ENCODE assay signal across 12 mouse cellular contexts in genomic region chr12:76435549-76435948, GRCm38 (mm10). TPM values are rescaled to one million over a fixed set of nuclear protein-coding genes. Genes with fewer than 3 reads are reported as not detected.
A peak's percentile ranks its signal among the peaks of the same experiment; 100 is the strongest.
DNase-seq lines count a peak whose midpoint lies in the region; ATAC-seq and TF ChIP-seq lines count a peak whose summit lies in the region.
"Had no signal": no experiment of that assay in that cellular context is flagged by ENCODE, and none has a peak within 500 bp of the region (broad histone marks: within the 10 kb centered on the region; RNA-seq: fewer than 3 reads in every experiment).

No protein-coding gene starts in this region.

- H3K27me3 ChIP-seq in heart, embryonic 16.5 days (ENCODE audit: control insufficient read depth, insufficient read depth, low read length): no peaks in the 10 kb centered on the region
- peaks cover 42% of the 10 kb centered on the region for H3K27me3 ChIP-seq in E14TG2a.4 (ENCODE audit: insufficient read depth, low read length)
- 0 out of 2 replicates have a peak, but pooled peaks cover 3% of the 10 kb centered on the region for H3K27me3 ChIP-seq in embryonic facial prominence, embryonic 15.5 days
- no peaks in the 10 kb centered on the region for H3K27me3 ChIP-seq in limb, embryonic 15.5 days

- intact Hi-C loops in heart, postnatal 25 days (cut with DNase I): no loop called here

- no peak for TF ChIP-seq CTCF in E14TG2a.4 (conservative IDR thresholded peaks at IDR 0.05; ENCODE audit: low read length)

- no peak for ATAC-seq in heart, embryonic 16.5 days (replicated peaks; ENCODE audit: extremely low read depth, insufficient read depth, low FRiP score)
- no peak for ATAC-seq in embryonic facial prominence, embryonic 15.5 days (ENCODE audit: insufficient number of reproducible peaks, low FRiP score, low TSS enrichment, low read depth)
- ATAC-seq in limb, embryonic 15.5 days (ENCODE audit: insufficient number of reproducible peaks, low FRiP score, low TSS enrichment, low read depth): no peak

- H3K4me2 ChIP-seq in heart, embryonic 16.5 days (ENCODE audit: low read depth, low read length): peak overlapping the region; percentile 77
- H3K4me2 ChIP-seq in embryonic facial prominence, embryonic 15.5 days (replicated peaks): peak overlapping the region; percentile 61
- H3K4me2 ChIP-seq in limb, embryonic 15.5 days: peak overlapping the region; percentile 56

- WGBS in heart, embryonic 16.5 days: 50% methylated on average over 8 of the region's 8 CpGs
- WGBS in embryonic facial prominence, embryonic 15.5 days: 33% methylated on average over 8 of the region's 8 CpGs
- 35% methylated on average over 8 of the region's 8 CpGs for WGBS in limb, embryonic 15.5 days

- H3K9me3 ChIP-seq in heart, embryonic 16.5 days (replicated peaks; ENCODE audit: control insufficient read depth, low read length): no peaks in the 10 kb centered on the region
- H3K9me3 ChIP-seq in E14TG2a.4 (ENCODE audit: low read length): no peaks in the 10 kb centered on the region
- no peaks in the 10 kb centered on the region for H3K9me3 ChIP-seq in embryonic facial prominence, embryonic 15.5 days (replicated peaks)
- no peaks in the 10 kb centered on the region for H3K9me3 ChIP-seq in limb, embryonic 15.5 days

- H3K4me3 ChIP-seq in heart, embryonic 16.5 days (ENCODE audit: low read length): no peak overlapping the region
- H3K4me3 ChIP-seq in E14TG2a.4 (replicated peaks; ENCODE audit: low read length): peak overlapping the region; percentile 75
- peak overlapping the region; percentile 39 for H3K4me3 ChIP-seq in embryonic facial prominence, embryonic 15.5 days (replicated peaks)
- peak overlapping the region; percentile 37 for H3K4me3 ChIP-seq in limb, embryonic 15.5 days

- no peak for DNase-seq in heart, postnatal 25 days (ENCODE audit: low spot score)
- DNase-seq in spleen, adult 18-20 months: no peak
- DNase-seq in embryo, embryonic 10.5 days (ENCODE audit: low spot score): no peak
- no peak for DNase-seq in cerebellum, postnatal 25 days
- DNase-seq: heart, adult 18-20 months; thymus, postnatal 25 days had no signal

- H3K27ac ChIP-seq in heart, embryonic 16.5 days (ENCODE audit: low read length): no peak overlapping the region
- no peak overlapping the region for H3K27ac ChIP-seq in embryonic facial prominence, embryonic 15.5 days (replicated peaks)
- no peak overlapping the region for H3K27ac ChIP-seq in limb, embryonic 15.5 days

- H3K36me3 ChIP-seq in heart, embryonic 16.5 days (ENCODE audit: control insufficient read depth, insufficient read depth): no peaks in the 10 kb centered on the region
- H3K36me3 ChIP-seq in E14TG2a.4 (ENCODE audit: insufficient read depth, low read length): no peaks in the 10 kb centered on the region
- H3K36me3 ChIP-seq in embryonic facial prominence, embryonic 15.5 days: no peaks in the 10 kb centered on the region
- no peaks in the 10 kb centered on the region for H3K36me3 ChIP-seq in limb, embryonic 15.5 days

- peaks cover 16% of the 10 kb centered on the region for H3K4me1 ChIP-seq in heart, embryonic 16.5 days (ENCODE audit: control insufficient read depth, insufficient read depth, low read length)
- peaks cover 15% of the 10 kb centered on the region for H3K4me1 ChIP-seq in E14TG2a.4 (replicated peaks; ENCODE audit: low read depth, low read length)
- H3K4me1 ChIP-seq in embryonic facial prominence, embryonic 15.5 days: 0 out of 2 replicates have a peak, but pooled peaks cover 6% of the 10 kb centered on the region
- peaks cover 6% of the 10 kb centered on the region; the same call in 1 of the 2 replicates for H3K4me1 ChIP-seq in limb, embryonic 15.5 days

- H3K9ac ChIP-seq in heart, embryonic 16.5 days (ENCODE audit: low read length): no peak overlapping the region
- H3K9ac ChIP-seq in embryonic facial prominence, embryonic 15.5 days: 0 out of 2 replicates have a peak overlapping the region, but pooled peaks have one; percentile 13
- H3K9ac ChIP-seq in limb, embryonic 15.5 days: no peak overlapping the region

RNA-seq across cellular contexts. Expression of gene Ppp1r36, which starts 18.2 kb away (rescaled TPM):
- 2.1 and 2.6 TPM in 2 replicates for polyA plus RNA-seq in heart, embryonic 16.5 days (2015; fragmentation: Nextera tagmentation; extraction: Ambion mirVana)
- total RNA-seq in heart, postnatal 25 days (2021): not detected
- polyA plus RNA-seq in embryonic facial prominence, embryonic 15.5 days (2015; fragmentation: Nextera tagmentation; extraction: Ambion mirVana): 7.3 and 15.0 TPM in 2 replicates
- 3.4 and 4.0 TPM in 2 replicates for polyA plus RNA-seq in limb, embryonic 15.5 days (2015; fragmentation: Nextera tagmentation; extraction: Ambion mirVana)
- polyA plus RNA-seq: liver, adult 2 months; small intestine, adult 2 months had no signal

RNA-seq across cellular contexts. Expression of gene Hspa2, which starts 31.6 kb away (rescaled TPM):
- polyA plus RNA-seq in heart, embryonic 16.5 days (2015; fragmentation: Nextera tagmentation; extraction: Ambion mirVana): 15.8 and 16.0 TPM in 2 replicates
- 1 to 10 TPM; 6.0 to 7.0 TPM for total RNA-seq in heart, postnatal 25 days (2021)
- 13.3 and 18.4 TPM in 2 replicates for polyA plus RNA-seq in embryonic facial prominence, embryonic 15.5 days (2015; fragmentation: Nextera tagmentation; extraction: Ambion mirVana)
- 11.8 and 13.0 TPM in 2 replicates for polyA plus RNA-seq in limb, embryonic 15.5 days (2015; fragmentation: Nextera tagmentation; extraction: Ambion mirVana)
